Mouse (Mus musculus) monocyte, adult 2 months (primary cell): ENCODE measurements around the gene Gm20532.

ENCODE experiments used
- DNase-seq, 2 experiments: peaks; one replicate each; pipeline ENCODE4 v3.0.0; 2022; ENCODE audit warnings: low spot score in 2 of 2, low read depth in 1 of 2

Gene Gm20532

GRCm38 (mm10) chr2:26594934-26595724 is 8.7 kb downstream of the Gm20532 start:
- no peak for DNase-seq

- no peak for DNase-seq
Measured at GRCm38 (mm10) chr2:26595725-26596435, 9.4 kb downstream of the Gm20532 start.

DNA sequence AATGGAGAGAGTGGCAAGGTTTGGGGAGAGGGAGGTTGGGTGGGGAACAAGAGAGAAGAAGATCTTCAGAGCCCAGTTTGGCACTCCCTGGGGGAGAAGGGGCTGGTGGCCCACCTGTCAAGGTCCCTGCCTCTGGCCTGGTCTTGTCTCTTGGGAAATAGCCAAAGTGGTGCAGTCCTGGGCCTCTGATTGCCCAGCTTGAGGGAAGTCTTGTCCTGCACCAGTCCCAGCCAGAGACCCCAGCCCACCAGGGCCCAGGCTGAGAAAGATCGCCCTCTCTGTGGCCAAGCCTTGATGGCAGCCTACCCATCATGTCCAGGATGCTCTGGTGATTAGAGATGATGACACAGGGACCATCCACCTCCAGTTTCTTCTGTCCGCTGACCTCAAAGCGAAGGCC is 10.5 kb downstream of the Gm20532 start:
- DNase-seq: no peak

DNA sequence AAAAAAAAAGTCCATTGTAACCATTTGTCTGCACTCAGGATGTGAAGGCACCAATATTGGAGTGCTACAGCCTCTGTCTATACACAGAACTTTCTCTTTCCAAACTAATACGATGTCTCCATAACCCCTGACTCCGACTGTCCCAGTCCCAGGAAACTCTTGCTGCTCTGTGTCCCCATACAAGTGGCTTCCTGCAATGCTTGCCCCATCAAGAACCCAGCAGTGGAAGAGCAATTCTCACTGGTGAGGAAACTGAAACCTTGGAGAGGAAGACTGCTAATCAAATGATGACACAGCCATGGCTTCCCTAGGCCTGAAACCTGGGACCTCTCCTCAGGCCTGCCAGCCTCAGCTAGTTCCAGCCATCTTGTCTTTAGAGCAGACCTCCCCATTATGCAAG is 11.4 kb downstream of the Gm20532 start:
- no peak for DNase-seq

- no peak for DNase-seq
Measured at GRCm38 (mm10) chr2:26598462-26598861, 12.0 kb downstream of the Gm20532 start.

- DNase-seq: no peak
Measured at GRCm38 (mm10) chr2:26599965-26600364, 13.5 kb downstream of the Gm20532 start.

DNA sequence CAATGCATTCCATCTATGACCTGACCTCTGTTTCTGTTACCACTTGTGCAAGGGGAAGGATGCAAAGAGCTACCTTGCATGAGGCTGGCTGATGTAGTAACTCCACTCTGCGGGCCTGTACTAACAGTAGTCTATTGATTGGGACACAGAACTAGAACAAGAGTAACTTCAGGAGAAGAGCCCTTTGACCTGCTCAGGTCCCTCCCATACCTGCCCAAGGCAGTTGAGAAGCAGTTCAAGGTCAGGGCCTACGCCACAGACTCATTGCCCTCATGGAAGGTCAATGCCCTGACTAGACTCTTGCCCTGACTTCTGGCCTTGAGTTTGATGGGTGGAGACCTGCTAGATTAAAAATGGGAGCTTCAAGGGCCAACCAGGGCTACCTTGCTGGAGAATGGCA is 14.2 kb downstream of the Gm20532 start:
- no peak for DNase-seq

DNA sequence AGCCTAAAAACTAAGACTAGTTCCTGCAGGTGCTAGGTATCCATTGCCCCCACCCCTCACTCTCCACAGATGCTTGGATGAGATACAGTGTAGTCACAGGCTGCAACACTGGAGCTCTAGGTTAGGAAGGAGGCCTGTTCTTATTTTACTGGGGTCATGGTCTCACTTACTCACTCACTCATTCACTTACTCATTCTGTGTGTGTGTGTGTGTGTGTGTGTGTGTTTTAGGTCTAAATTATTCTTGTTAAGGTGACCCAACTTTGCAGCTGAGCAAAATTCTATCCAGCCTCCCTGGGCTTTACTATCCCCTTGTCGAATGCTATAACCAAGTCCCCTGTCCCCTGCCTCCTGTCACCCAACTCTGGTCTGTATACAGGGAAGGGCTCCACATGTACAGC is 15.2 kb downstream of the Gm20532 start:
- DNase-seq: no peak

- DNase-seq: no peak
Measured at GRCm38 (mm10) chr2:26602631-26603030, 16.2 kb downstream of the Gm20532 start.

GRCm38 (mm10) chr2:26603159-26603558 is 16.7 kb downstream of the Gm20532 start:
- no peak for DNase-seq

- DNase-seq: peak; percentile 56 to 72
Measured at GRCm38 (mm10) chr2:26603720-26604671, 17.6 kb downstream of the Gm20532 start, which contains the start of gene Agpat2. Agpat2 (minus strand) TSS chr2:26604417.

GRCm38 (mm10) chr2:26605331-26605730 is 18.9 kb downstream of the Gm20532 start:
- no peak for DNase-seq

GRCm38 (mm10) chr2:26606579-26606978 is 20.1 kb downstream of the Gm20532 start:
- DNase-seq: no peak

GRCm38 (mm10) chr2:26607056-26607910 is 20.8 kb downstream of the Gm20532 start:
- DNase-seq: no peak

DNA sequence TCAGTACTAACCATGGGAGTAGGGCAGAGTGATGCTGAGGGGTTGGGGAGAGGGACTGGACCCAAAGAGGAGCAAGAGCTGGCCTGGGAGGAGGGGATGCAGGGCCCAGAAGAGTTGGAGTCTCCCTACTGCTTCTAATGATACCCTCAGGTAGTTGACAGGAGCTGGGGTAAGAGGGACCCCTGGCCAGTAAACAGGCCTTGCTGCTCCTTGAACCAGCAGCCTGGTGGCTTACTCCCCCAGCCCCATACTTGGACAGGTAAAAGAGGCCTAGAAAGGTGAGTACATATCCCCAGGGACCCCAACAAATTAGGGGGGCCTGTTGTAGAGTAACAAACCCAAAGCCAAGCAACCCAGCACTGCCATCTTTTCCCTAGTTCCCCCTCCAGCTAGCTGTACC is 22.3 kb downstream of the Gm20532 start:
- no peak for DNase-seq

- no peak for DNase-seq
Measured at GRCm38 (mm10) chr2:26609261-26609661, 22.8 kb downstream of the Gm20532 start.

DNA sequence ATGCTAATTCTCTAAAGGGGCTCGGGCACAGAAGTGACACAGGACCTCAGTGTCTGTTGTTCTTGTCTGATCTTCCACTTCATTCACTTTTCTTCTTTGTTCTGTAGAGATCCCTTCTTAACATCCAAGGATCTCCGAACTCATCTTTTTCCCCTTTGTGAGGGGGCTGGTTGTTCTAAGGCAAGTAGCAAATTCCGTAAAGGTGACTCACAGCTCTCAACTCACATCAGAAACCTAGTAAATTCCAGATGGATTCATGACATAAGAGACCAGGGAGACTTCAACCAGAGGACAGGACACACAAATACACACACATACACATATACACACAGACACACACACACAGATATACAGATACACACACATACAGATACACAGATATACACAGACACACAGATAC is 24.1 kb downstream of the Gm20532 start:
- no peak for DNase-seq

- no peak for DNase-seq
Measured at GRCm38 (mm10) chr2:26611054-26611453, 24.6 kb downstream of the Gm20532 start.

GRCm38 (mm10) chr2:26611896-26612295 is 25.5 kb downstream of the Gm20532 start:
- DNase-seq: no peak

GRCm38 (mm10) chr2:26614903-26615302 is 28.5 kb downstream of the Gm20532 start:
- no peak for DNase-seq
